Mouse (Mus musculus): ENCODE data around the gene Serhl. TPM values are rescaled to one million over a fixed set of nuclear protein-coding genes. Genes with fewer than 3 reads are reported as not detected.
"Not testable (repeated sequence)": the region's sequence is repeated elsewhere in the genome, so short reads cannot be mapped to it uniquely, and the experiment has no call there.

Serhl gene
- polyA plus RNA-seq, 1 experiment from 2014 or later: 54.5 TPM

GRCm38 (mm10) chr15:83055569-83055968 lies 33.7 kb upstream of the Serhl start:
- Histone ChIP-seq H3K27ac (ENCODE audit: low read depth, low read length) (no peak overlapping the region), H3K9me3 (ENCODE audit: control insufficient read depth, low read length) (no peaks in the 10 kb centered on the region), H3K27me3 (ENCODE audit: control insufficient read depth, insufficient read depth, low read length) (no peaks in the 10 kb centered on the region), H3K4me1 (ENCODE audit: control insufficient read depth, insufficient read depth, low read length) (peaks cover 20% of the 10 kb centered on the region; the same call in 1 of the 2 replicates), H3K9ac (ENCODE audit: low read depth, low read length) (no peak overlapping the region), H3K36me3 (ENCODE audit: control insufficient read depth, insufficient read depth, low read length) (no peaks in the 10 kb centered on the region), H3K4me3 (ENCODE audit: low read length) (no peak overlapping the region), H3K4me2 (replicated peaks; ENCODE audit: low read depth, low read length) (no peak overlapping the region)
- WGBS: 52% methylated on average over 5 of the region's 5 CpGs
- no peak for ATAC-seq (ENCODE audit: low FRiP score, low TSS enrichment)

DNA sequence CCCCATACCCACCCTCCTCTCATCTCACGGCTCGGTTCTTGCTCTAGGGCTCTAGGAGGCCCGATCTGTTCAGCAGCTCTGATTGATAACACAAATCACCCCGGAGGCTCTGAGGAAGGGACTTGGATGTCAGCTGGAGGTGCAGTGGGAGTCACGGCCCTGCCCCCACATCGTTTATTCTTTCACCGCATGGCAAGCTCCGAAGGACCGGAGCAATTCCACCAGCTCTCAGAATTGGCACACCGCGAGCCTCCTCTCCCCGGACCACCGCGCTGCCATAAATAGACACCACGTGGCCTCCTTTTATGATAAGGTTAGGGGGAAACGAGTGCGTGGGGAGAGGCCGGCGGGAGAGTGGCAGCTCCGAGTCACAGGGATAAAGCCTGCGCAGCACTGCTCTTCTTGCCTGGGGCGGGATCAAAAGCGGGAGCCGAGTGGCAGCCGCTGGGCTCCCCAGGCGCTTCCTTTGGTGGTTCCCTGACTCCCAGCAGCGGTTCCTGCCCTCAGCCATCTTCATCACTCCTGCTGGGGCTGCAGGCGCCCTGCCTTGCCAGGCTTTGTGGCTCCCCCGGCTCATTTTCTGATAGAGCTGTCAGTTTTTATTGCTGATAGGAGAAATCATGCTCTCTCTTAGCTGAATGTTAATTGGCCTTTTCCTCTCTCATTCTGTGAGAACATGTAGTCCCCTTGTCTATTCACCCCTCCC lies 32.8 kb upstream of the Serhl start:
- Histone ChIP-seq H3K4me1 (ENCODE audit: control insufficient read depth, insufficient read depth, low read length) (peaks cover 21% of the 10 kb centered on the region; the same call in 1 of the 2 replicates), H3K9me3 (ENCODE audit: control insufficient read depth, low read length) (no peaks in the 10 kb centered on the region), H3K36me3 (ENCODE audit: control insufficient read depth, insufficient read depth, low read length) (no peaks in the 10 kb centered on the region), H3K27ac (ENCODE audit: low read depth, low read length) (no peak overlapping the region; the same call in 1 of the 2 replicates), H3K9ac (ENCODE audit: low read depth, low read length) (peak overlapping the region; percentile 34; the same call in 1 of the 2 replicates), H3K4me2 (replicated peaks; ENCODE audit: low read depth, low read length) (peak overlapping the region; percentile 53), H3K4me3 (ENCODE audit: low read length) (peak overlapping the region; percentile 25; the same call in 1 of the 2 replicates), H3K27me3 (ENCODE audit: control insufficient read depth, insufficient read depth, low read length) (no peaks in the 10 kb centered on the region)
- ATAC-seq (ENCODE audit: low FRiP score, low TSS enrichment): peak; percentile 60; the same call in 1 of the 2 replicates
- 1% methylated on average over 29 of the region's 29 CpGs for WGBS

- Histone ChIP-seq H3K4me2 (replicated peaks; ENCODE audit: low read depth, low read length) (no peak overlapping the region), H3K27me3 (ENCODE audit: control insufficient read depth, insufficient read depth, low read length) (no peaks in the 10 kb centered on the region), H3K36me3 (ENCODE audit: control insufficient read depth, insufficient read depth, low read length) (no peaks in the 10 kb centered on the region), H3K4me1 (ENCODE audit: control insufficient read depth, insufficient read depth, low read length) (peaks cover 23% of the 10 kb centered on the region; the same call in 1 of the 2 replicates), H3K9ac (ENCODE audit: low read depth, low read length) (no peak overlapping the region), H3K27ac (ENCODE audit: low read depth, low read length) (no peak overlapping the region), H3K4me3 (ENCODE audit: low read length) (no peak overlapping the region), H3K9me3 (ENCODE audit: control insufficient read depth, low read length) (no peaks in the 10 kb centered on the region)
- WGBS: 73% methylated on average over 8 of the region's 8 CpGs
- ATAC-seq (ENCODE audit: low FRiP score, low TSS enrichment): no peak
Measured at GRCm38 (mm10) chr15:83057533-83057932, 31.8 kb upstream of the Serhl start.

GRCm38 (mm10) chr15:83059233-83059660 lies 30.1 kb upstream of the Serhl start:
- no peak for ATAC-seq (ENCODE audit: low FRiP score, low TSS enrichment)
- WGBS: 34% methylated on average over 5 of the region's 5 CpGs
- H3K9me3 ChIP-seq (ENCODE audit: control insufficient read depth, low read length): no peaks in the 10 kb centered on the region

GRCm38 (mm10) chr15:83061689-83062088 lies 27.6 kb upstream of the Serhl start:
- Histone ChIP-seq H3K27me3 (ENCODE audit: control insufficient read depth, insufficient read depth, low read length) (no peaks in the 10 kb centered on the region), H3K36me3 (ENCODE audit: control insufficient read depth, insufficient read depth, low read length) (no peaks in the 10 kb centered on the region), H3K9ac (ENCODE audit: low read depth, low read length) (no peak overlapping the region), H3K9me3 (ENCODE audit: control insufficient read depth, low read length) (no peaks in the 10 kb centered on the region), H3K4me1 (ENCODE audit: control insufficient read depth, insufficient read depth, low read length) (peaks cover 19% of the 10 kb centered on the region; the same call in 1 of the 2 replicates), H3K27ac (ENCODE audit: low read depth, low read length) (no peak overlapping the region), H3K4me2 (replicated peaks; ENCODE audit: low read depth, low read length) (no peak overlapping the region), H3K4me3 (ENCODE audit: low read length) (no peak overlapping the region)
- peak; percentile 61 for ATAC-seq (ENCODE audit: low FRiP score, low TSS enrichment)
- 8% methylated on average over 5 of the region's 5 CpGs for WGBS

More at GRCm38 (mm10) chr15:83059233-83059660, 30.1 kb upstream of the Serhl start:
- no peak overlapping the region for H3K4me3 ChIP-seq (ENCODE audit: low read length)
- H3K27me3 ChIP-seq (ENCODE audit: control insufficient read depth, insufficient read depth, low read length): no peaks in the 10 kb centered on the region
- H3K27ac ChIP-seq (ENCODE audit: low read depth, low read length): no peak overlapping the region
- H3K4me1 ChIP-seq (ENCODE audit: control insufficient read depth, insufficient read depth, low read length): peaks cover 19% of the 10 kb centered on the region; the same call in 1 of the 2 replicates
- no peaks in the 10 kb centered on the region for H3K36me3 ChIP-seq (ENCODE audit: control insufficient read depth, insufficient read depth, low read length)
- H3K4me2 ChIP-seq (replicated peaks; ENCODE audit: low read depth, low read length): no peak overlapping the region
- no peak overlapping the region for H3K9ac ChIP-seq (ENCODE audit: low read depth, low read length)

GRCm38 (mm10) chr15:83062582-83062981 lies 26.7 kb upstream of the Serhl start:
- H3K27ac ChIP-seq (ENCODE audit: low read depth, low read length); H3K4me3 ChIP-seq (ENCODE audit: low read length); ATAC-seq (ENCODE audit: low FRiP score, low TSS enrichment); H3K27me3 ChIP-seq (ENCODE audit: control insufficient read depth, insufficient read depth, low read length); H3K9me3 ChIP-seq (ENCODE audit: control insufficient read depth, low read length); H3K36me3 ChIP-seq (ENCODE audit: control insufficient read depth, insufficient read depth, low read length); H3K4me2 ChIP-seq (replicated peaks; ENCODE audit: low read depth, low read length); H3K9ac ChIP-seq (ENCODE audit: low read depth, low read length): not testable (repeated sequence)
- peaks cover 11% of the 10 kb centered on the region; the same call in 1 of the 2 replicates for H3K4me1 ChIP-seq (ENCODE audit: control insufficient read depth, insufficient read depth, low read length)
- WGBS: 84% methylated on average over 2 of the region's 2 CpGs

- ATAC-seq (ENCODE audit: low FRiP score, low TSS enrichment): no peak
- Histone ChIP-seq H3K9ac (ENCODE audit: low read depth, low read length) (no peak overlapping the region), H3K27ac (ENCODE audit: low read depth, low read length) (no peak overlapping the region), H3K4me2 (replicated peaks; ENCODE audit: low read depth, low read length) (no peak overlapping the region), H3K27me3 (ENCODE audit: control insufficient read depth, insufficient read depth, low read length) (no peaks in the 10 kb centered on the region), H3K36me3 (ENCODE audit: control insufficient read depth, insufficient read depth, low read length) (no peaks in the 10 kb centered on the region), H3K4me1 (ENCODE audit: control insufficient read depth, insufficient read depth, low read length) (peaks cover 6% of the 10 kb centered on the region), H3K9me3 (ENCODE audit: control insufficient read depth, low read length) (no peaks in the 10 kb centered on the region), H3K4me3 (ENCODE audit: low read length) (no peak overlapping the region)
- 81% methylated on average over 4 of the region's 4 CpGs for WGBS
Measured at GRCm38 (mm10) chr15:83065543-83065942, 23.8 kb upstream of the Serhl start.

- H3K4me3 ChIP-seq (ENCODE audit: low read length): no peak overlapping the region
- no peaks in the 10 kb centered on the region for H3K9me3 ChIP-seq (ENCODE audit: control insufficient read depth, low read length)
- no peak overlapping the region for H3K4me2 ChIP-seq (replicated peaks; ENCODE audit: low read depth, low read length)
- no peaks in the 10 kb centered on the region for H3K36me3 ChIP-seq (ENCODE audit: control insufficient read depth, insufficient read depth, low read length)
- peaks cover 5% of the 10 kb centered on the region for H3K4me1 ChIP-seq (ENCODE audit: control insufficient read depth, insufficient read depth, low read length)
- no peak overlapping the region for H3K27ac ChIP-seq (ENCODE audit: low read depth, low read length)
- ATAC-seq (ENCODE audit: low FRiP score, low TSS enrichment): no peak
- H3K9ac ChIP-seq (ENCODE audit: low read depth, low read length): no peak overlapping the region
- WGBS: 98% methylated on average over 5 of the region's 5 CpGs
- H3K27me3 ChIP-seq (ENCODE audit: control insufficient read depth, insufficient read depth, low read length): no peaks in the 10 kb centered on the region
Measured at GRCm38 (mm10) chr15:83068270-83068669, 21.0 kb upstream of the Serhl start.

- peaks cover 5% of the 10 kb centered on the region for H3K4me1 ChIP-seq (ENCODE audit: control insufficient read depth, insufficient read depth, low read length)
- H3K9me3 ChIP-seq (ENCODE audit: control insufficient read depth, low read length): no peaks in the 10 kb centered on the region
- no peak overlapping the region for H3K9ac ChIP-seq (ENCODE audit: low read depth, low read length)
- no peak overlapping the region for H3K27ac ChIP-seq (ENCODE audit: low read depth, low read length)
- no peaks in the 10 kb centered on the region for H3K36me3 ChIP-seq (ENCODE audit: control insufficient read depth, insufficient read depth, low read length)
- H3K27me3 ChIP-seq (ENCODE audit: control insufficient read depth, insufficient read depth, low read length): no peaks in the 10 kb centered on the region
- WGBS: 60% methylated on average over 3 of the region's 3 CpGs
- H3K4me2 ChIP-seq (replicated peaks; ENCODE audit: low read depth, low read length): no peak overlapping the region
- no peak overlapping the region for H3K4me3 ChIP-seq (ENCODE audit: low read length)
- peak; percentile 82; the same call in 1 of the 2 replicates for ATAC-seq (ENCODE audit: low FRiP score, low TSS enrichment)
Measured at GRCm38 (mm10) chr15:83070942-83071341, 18.4 kb upstream of the Serhl start.

All from kidney, embryonic 14.5 days (tissue).